Comparison of ENCODE assay signal across 14 mouse cellular contexts in the genomic region with DNA sequence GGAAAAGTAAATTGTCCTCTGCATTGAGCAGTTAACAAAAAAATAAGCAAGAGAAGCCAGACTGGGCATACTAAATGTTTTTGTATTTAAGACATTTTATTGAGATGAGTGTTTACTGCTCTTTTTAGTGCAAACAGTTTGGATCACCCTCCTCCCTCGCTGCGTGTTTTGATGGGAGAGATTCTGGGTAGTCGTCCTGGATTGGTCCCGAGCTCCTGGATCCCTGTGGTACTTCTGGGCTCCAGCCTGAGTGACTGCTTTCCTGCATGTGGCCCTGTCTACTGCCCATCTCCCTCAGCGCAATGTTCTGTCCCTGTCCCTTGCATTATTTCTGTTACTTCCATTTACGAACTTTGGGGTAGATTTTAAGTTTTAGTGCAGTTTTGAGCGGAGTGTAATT.
DNase-seq lines count a peak whose midpoint lies in the region; ATAC-seq and TF ChIP-seq lines count a peak whose summit lies in the region.
"Had no signal": no experiment of that assay in that cellular context is flagged by ENCODE, and none has a peak within 500 bp of the region (broad histone marks: within the 10 kb centered on the region; RNA-seq: fewer than 3 reads in every experiment).

No protein-coding gene starts in this region.

- H3K9me3 ChIP-seq in kidney, postnatal 0 days (replicated peaks; ENCODE audit: low read length), result 0 out of 2 replicates have a peak, but pooled peaks cover 2% of the 10 kb centered on the region
- H3K9me3 ChIP-seq in forebrain, embryonic 11.5 days (ENCODE audit: control insufficient read depth, low read length), result no peaks in the 10 kb centered on the region
- 0 out of 2 replicates have a peak, but pooled peaks cover 4% of the 10 kb centered on the region for H3K9me3 ChIP-seq in hindbrain, embryonic 14.5 days (ENCODE audit: control insufficient read depth, low read length)
- H3K9me3 ChIP-seq in midbrain, postnatal 0 days (ENCODE audit: low read length), result no peaks in the 10 kb centered on the region
- H3K9me3 ChIP-seq in heart, embryonic 12.5 days (replicated peaks), result no peaks in the 10 kb centered on the region; the same call in 1 of the 2 replicates

- H3K27ac ChIP-seq in kidney, postnatal 0 days, result no peak overlapping the region
- no peak overlapping the region for H3K27ac ChIP-seq in forebrain, embryonic 11.5 days (ENCODE audit: low read depth, low read length)
- peak overlapping the region; percentile 21; the same call in 1 of the 2 replicates for H3K27ac ChIP-seq in hindbrain, embryonic 14.5 days
- no peak overlapping the region for H3K27ac ChIP-seq in midbrain, postnatal 0 days (ENCODE audit: low read depth, low read length)
- H3K27ac ChIP-seq in left cerebral cortex, adult 2 months, result no peak overlapping the region
- H3K27ac ChIP-seq in heart, embryonic 12.5 days (ENCODE audit: poor library complexity, severe bottlenecking), result no peak overlapping the region

- peak overlapping the region; percentile 28; the same call in 1 of the 2 replicates for H3K4me2 ChIP-seq in kidney, postnatal 0 days (ENCODE audit: low read length)
- H3K4me2 ChIP-seq in forebrain, embryonic 11.5 days (ENCODE audit: low read depth, low read length, severe bottlenecking), result peak overlapping the region; percentile 26; the same call in 1 of the 2 replicates
- H3K4me2 ChIP-seq in hindbrain, embryonic 14.5 days (replicated peaks), result peak overlapping the region; percentile 49
- peak overlapping the region; percentile 42 for H3K4me2 ChIP-seq in midbrain, postnatal 0 days (ENCODE audit: low read depth, low read length, poor library complexity, severe bottlenecking)
- H3K4me2 ChIP-seq in heart, embryonic 12.5 days, result no peak overlapping the region

- WGBS in kidney, postnatal 0 days, result 30% methylated on average over 7 of the region's 7 CpGs
- 23% methylated on average over 7 of the region's 7 CpGs for WGBS in forebrain, embryonic 11.5 days
- 30% methylated on average over 7 of the region's 7 CpGs for WGBS in hindbrain, embryonic 14.5 days
- 37% methylated on average over 7 of the region's 7 CpGs for WGBS in midbrain, postnatal 0 days
- 29% methylated on average over 7 of the region's 7 CpGs for WGBS in heart, embryonic 12.5 days

- H3K4me3 ChIP-seq in kidney, postnatal 0 days (replicated peaks; ENCODE audit: low read depth, low read length), result no peak overlapping the region
- H3K4me3 ChIP-seq in forebrain, embryonic 11.5 days (ENCODE audit: low read depth, low read length), result no peak overlapping the region
- H3K4me3 ChIP-seq in hindbrain, embryonic 14.5 days (replicated peaks; ENCODE audit: low read length), result no peak overlapping the region
- H3K4me3 ChIP-seq in midbrain, postnatal 0 days (ENCODE audit: low read depth, low read length), result 0 out of 2 replicates have a peak overlapping the region, but pooled peaks have one; percentile 10
- no peak overlapping the region for H3K4me3 ChIP-seq in left cerebral cortex, adult 2 months
- H3K4me3 ChIP-seq in heart, embryonic 12.5 days, result no peak overlapping the region

- DNase-seq in kidney, postnatal 0 days (ENCODE audit: low spot score), result no peak
- DNase-seq in kidney, postnatal 25 days, result no peak
- DNase-seq in forebrain, embryonic 11.5 days (ENCODE audit: low spot score), result no peak
- no peak for DNase-seq in hindbrain, embryonic 14.5 days (ENCODE audit: low spot score)
- DNase-seq in midbrain, postnatal 0 days (ENCODE audit: low spot score), result no peak
- no peak for DNase-seq in left cerebral cortex, adult 2 months (ENCODE audit: extremely low spot score in 1 of 2, low spot score in 2 of 2)
- no peak for DNase-seq in left cerebral cortex, adult 11 months (ENCODE audit: low spot score)
- DNase-seq: adrenal gland, postnatal 10 days; cerebellum, adult 11-12 months; gastrocnemius, postnatal 25 days; kidney, postnatal 36 days; lung, adult 18-20 months had no signal

- no peaks in the 10 kb centered on the region for H3K36me3 ChIP-seq in kidney, postnatal 0 days (ENCODE audit: insufficient read depth, low read length)
- H3K36me3 ChIP-seq in forebrain, embryonic 11.5 days (ENCODE audit: control insufficient read depth, insufficient read depth, low read length), result no peaks in the 10 kb centered on the region
- H3K36me3 ChIP-seq in hindbrain, embryonic 14.5 days (replicated peaks; ENCODE audit: control insufficient read depth, insufficient read depth), result no peaks in the 10 kb centered on the region
- no peaks in the 10 kb centered on the region for H3K36me3 ChIP-seq in midbrain, postnatal 0 days (ENCODE audit: insufficient read depth, low read length)
- H3K36me3 ChIP-seq in heart, embryonic 12.5 days, result no peaks in the 10 kb centered on the region

- H3K4me1 ChIP-seq in kidney, postnatal 0 days (replicated peaks; ENCODE audit: insufficient read depth, low read length), result no peaks in the 10 kb centered on the region
- no peaks in the 10 kb centered on the region; the same call in 1 of the 2 replicates for H3K4me1 ChIP-seq in forebrain, embryonic 11.5 days (replicated peaks; ENCODE audit: control insufficient read depth, insufficient read depth, low read length)
- H3K4me1 ChIP-seq in hindbrain, embryonic 14.5 days (replicated peaks; ENCODE audit: control insufficient read depth, insufficient read depth, low read length), result peaks cover 12% of the 10 kb centered on the region
- no peaks in the 10 kb centered on the region for H3K4me1 ChIP-seq in midbrain, postnatal 0 days (ENCODE audit: insufficient read depth, low read length)
- peaks cover 2% of the 10 kb centered on the region; the same call in 1 of the 2 replicates for H3K4me1 ChIP-seq in heart, embryonic 12.5 days (replicated peaks)

- ATAC-seq in kidney, postnatal 0 days (replicated peaks; ENCODE audit: low FRiP score, low read depth), result no peak
- peak; percentile 54; the same call in 1 of the 2 replicates for ATAC-seq in forebrain, embryonic 11.5 days (replicated peaks; ENCODE audit: low FRiP score)
- 0 out of 2 replicates have a peak, but pooled peaks have one; percentile 37 for ATAC-seq in hindbrain, embryonic 14.5 days (ENCODE audit: low FRiP score)
- ATAC-seq in midbrain, postnatal 0 days (ENCODE audit: low FRiP score), result no peak
- ATAC-seq in heart, embryonic 12.5 days (ENCODE audit: insufficient number of reproducible peaks, low FRiP score), result no peak
- ATAC-seq: Patski had no signal

- H3K9ac ChIP-seq in kidney, postnatal 0 days (ENCODE audit: low read depth, low read length), result no peak overlapping the region
- H3K9ac ChIP-seq in forebrain, embryonic 11.5 days (ENCODE audit: low read length), result no peak overlapping the region
- no peak overlapping the region for H3K9ac ChIP-seq in hindbrain, embryonic 14.5 days
- H3K9ac ChIP-seq in midbrain, postnatal 0 days (replicated peaks; ENCODE audit: low read length, poor library complexity, severe bottlenecking), result no peak overlapping the region
- no peak overlapping the region for H3K9ac ChIP-seq in heart, embryonic 12.5 days

- H3K27me3 ChIP-seq in kidney, postnatal 0 days (ENCODE audit: insufficient read depth, low read length), result no peaks in the 10 kb centered on the region
- no peaks in the 10 kb centered on the region; the same call in 1 of the 2 replicates for H3K27me3 ChIP-seq in forebrain, embryonic 11.5 days (ENCODE audit: control insufficient read depth, insufficient read depth, low read length)
- peaks cover 4% of the 10 kb centered on the region; the same call in 1 of the 2 replicates for H3K27me3 ChIP-seq in hindbrain, embryonic 14.5 days (ENCODE audit: control insufficient read depth, insufficient read depth, low read length)
- H3K27me3 ChIP-seq in midbrain, postnatal 0 days (ENCODE audit: insufficient read depth, low read length), result no peaks in the 10 kb centered on the region; the same call in 1 of the 2 replicates
- H3K27me3 ChIP-seq in heart, embryonic 12.5 days (replicated peaks), result peaks cover 9% of the 10 kb centered on the region

- TF ChIP-seq CTCF in kidney, postnatal 0 days (IDR thresholded peaks at IDR 0.05; ENCODE audit: low read depth), result no peak
- no peak for TF ChIP-seq CTCF in midbrain, postnatal 0 days (IDR thresholded peaks at IDR 0.05)
- no peak for TF ChIP-seq CTCF in left cerebral cortex, adult 2 months (IDR thresholded peaks at IDR 0.05)

- intact Hi-C loops in left cerebral cortex, adult 2 months (cut with DNase I), result no loop called here

Comparison
In these comparisons a context has a peak if more than half of its experiments do, and no peak if none do; other contexts are left out.
1. ATAC-seq: peak in forebrain, embryonic 11.5 days (single experiment) and hindbrain, embryonic 14.5 days (single experiment); none in kidney, postnatal 0 days (single experiment), midbrain, postnatal 0 days (single experiment) and heart, embryonic 12.5 days (single experiment).